Mouse (Mus musculus): Measurements from ENCODE around the gene Taf11. TPM values are rescaled to one million over a fixed set of nuclear protein-coding genes. Genes with fewer than 3 reads are reported as not detected.

The Taf11 gene
- polyA plus RNA-seq, 1 experiment from 2014 or later: 96.2 TPM

GRCm38 (mm10) chr17:27938121-27938754 lies 28.6 kb upstream of the Taf11 start:
- Histone ChIP-seq H3K27ac (replicated peaks) (no peak overlapping the region), H3K27me3 (replicated peaks; ENCODE audit: low read depth, poor library complexity, severe bottlenecking) (no peaks in the 10 kb centered on the region), H3K9me3 (no peaks in the 10 kb centered on the region), H3K4me3 (no peak overlapping the region), H3K4me1 (peaks cover 36% of the 10 kb centered on the region), H3K36me3 (replicated peaks) (peaks cover 5% of the 10 kb centered on the region; the same call in 1 of the 2 replicates)
- 81% methylated on average over 12 of the region's 12 CpGs for WGBS
- no peak for DNase-seq (ENCODE audit: low spot score)

GRCm38 (mm10) chr17:27937054-27937615 lies 27.5 kb upstream of the Taf11 start:
- no peak overlapping the region for H3K27ac ChIP-seq (replicated peaks)
- no peak for DNase-seq (ENCODE audit: low spot score)
- no peak overlapping the region for H3K4me3 ChIP-seq
- no peaks in the 10 kb centered on the region for H3K27me3 ChIP-seq (replicated peaks; ENCODE audit: low read depth, poor library complexity, severe bottlenecking)
- 91% methylated on average over 4 of the region's 4 CpGs for WGBS
- H3K36me3 ChIP-seq (replicated peaks): peaks cover 5% of the 10 kb centered on the region; the same call in 1 of the 2 replicates
- no peaks in the 10 kb centered on the region for H3K9me3 ChIP-seq
- H3K4me1 ChIP-seq: peaks cover 41% of the 10 kb centered on the region

- 95% methylated on average over 3 of the region's 3 CpGs for WGBS
- no peaks in the 10 kb centered on the region for H3K27me3 ChIP-seq (replicated peaks; ENCODE audit: low read depth, poor library complexity, severe bottlenecking)
- H3K4me1 ChIP-seq: peaks cover 32% of the 10 kb centered on the region
- peaks cover 5% of the 10 kb centered on the region; the same call in 1 of the 2 replicates for H3K36me3 ChIP-seq (replicated peaks)
- no peak overlapping the region for H3K27ac ChIP-seq (replicated peaks)
- H3K9me3 ChIP-seq: no peaks in the 10 kb centered on the region
- no peak for DNase-seq (ENCODE audit: low spot score)
- H3K4me3 ChIP-seq: no peak overlapping the region
Measured at GRCm38 (mm10) chr17:27935091-27935490, 25.4 kb upstream of the Taf11 start.

- no peak for DNase-seq (ENCODE audit: low spot score)
- Histone ChIP-seq H3K9me3 (no peaks in the 10 kb centered on the region), H3K4me3 (no peak overlapping the region), H3K36me3 (replicated peaks) (peaks cover 5% of the 10 kb centered on the region; the same call in 1 of the 2 replicates), H3K4me1 (peaks cover 28% of the 10 kb centered on the region), H3K27ac (replicated peaks) (no peak overlapping the region), H3K27me3 (replicated peaks; ENCODE audit: low read depth, poor library complexity, severe bottlenecking) (no peaks in the 10 kb centered on the region)
- 91% methylated on average over 10 of the region's 10 CpGs for WGBS
Measured at GRCm38 (mm10) chr17:27934136-27934910, 24.7 kb upstream of the Taf11 start.

GRCm38 (mm10) chr17:27931826-27932225 lies 22.2 kb upstream of the Taf11 start:
- WGBS: 89% methylated on average over 4 of the region's 4 CpGs
- H3K4me3 ChIP-seq: no peak overlapping the region
- H3K27me3 ChIP-seq (replicated peaks; ENCODE audit: low read depth, poor library complexity, severe bottlenecking): no peaks in the 10 kb centered on the region
- H3K27ac ChIP-seq (replicated peaks): no peak overlapping the region
- no peaks in the 10 kb centered on the region for H3K9me3 ChIP-seq
- H3K4me1 ChIP-seq: peaks cover 10% of the 10 kb centered on the region; the same call in 1 of the 2 replicates
- H3K36me3 ChIP-seq (replicated peaks): peaks cover 15% of the 10 kb centered on the region
- no peak for DNase-seq (ENCODE audit: low spot score)

- Histone ChIP-seq H3K27me3 (replicated peaks; ENCODE audit: low read depth, poor library complexity, severe bottlenecking) (no peaks in the 10 kb centered on the region), H3K9me3 (no peaks in the 10 kb centered on the region), H3K36me3 (replicated peaks) (peaks cover 15% of the 10 kb centered on the region), H3K4me1 (peaks cover 8% of the 10 kb centered on the region; the same call in 1 of the 2 replicates), H3K4me3 (no peak overlapping the region), H3K27ac (replicated peaks) (no peak overlapping the region)
- no peak for DNase-seq (ENCODE audit: low spot score)
- 92% methylated on average over 5 of the region's 5 CpGs for WGBS
Measured at GRCm38 (mm10) chr17:27930291-27930690, 20.6 kb upstream of the Taf11 start.

GRCm38 (mm10) chr17:27925504-27925903 lies 15.9 kb upstream of the Taf11 start:
- H3K27me3 ChIP-seq (replicated peaks; ENCODE audit: low read depth, poor library complexity, severe bottlenecking): no peaks in the 10 kb centered on the region
- H3K27ac ChIP-seq (replicated peaks): no peak overlapping the region
- peaks cover 5% of the 10 kb centered on the region; the same call in 1 of the 2 replicates for H3K4me1 ChIP-seq
- no peak overlapping the region for H3K4me3 ChIP-seq
- 84% methylated on average over 7 of the region's 7 CpGs for WGBS
- peaks cover 10% of the 10 kb centered on the region for H3K36me3 ChIP-seq (replicated peaks)
- no peaks in the 10 kb centered on the region for H3K9me3 ChIP-seq
- no peak for DNase-seq (ENCODE audit: low spot score)

- Histone ChIP-seq H3K36me3 (replicated peaks) (peaks cover 10% of the 10 kb centered on the region), H3K9me3 (no peaks in the 10 kb centered on the region), H3K27me3 (replicated peaks; ENCODE audit: low read depth, poor library complexity, severe bottlenecking) (no peaks in the 10 kb centered on the region), H3K27ac (replicated peaks) (no peak overlapping the region), H3K4me1 (peaks cover 5% of the 10 kb centered on the region; the same call in 1 of the 2 replicates), H3K4me3 (no peak overlapping the region)
- WGBS: 89% methylated on average over 4 of the region's 4 CpGs
- no peak for DNase-seq (ENCODE audit: low spot score)
Measured at GRCm38 (mm10) chr17:27925054-27925453, 15.4 kb upstream of the Taf11 start.

GRCm38 (mm10) chr17:27922174-27922712 lies 12.6 kb upstream of the Taf11 start:
- Histone ChIP-seq H3K27ac (replicated peaks) (no peak overlapping the region), H3K4me3 (no peak overlapping the region), H3K27me3 (replicated peaks; ENCODE audit: low read depth, poor library complexity, severe bottlenecking) (no peaks in the 10 kb centered on the region), H3K36me3 (replicated peaks) (no peaks in the 10 kb centered on the region; the same call in 1 of the 2 replicates), H3K9me3 (no peaks in the 10 kb centered on the region), H3K4me1 (peaks cover 12% of the 10 kb centered on the region; the same call in 1 of the 2 replicates)
- no peak for DNase-seq (ENCODE audit: low spot score)
- WGBS: 90% methylated on average over 11 of the region's 11 CpGs

- H3K27me3 ChIP-seq (replicated peaks; ENCODE audit: low read depth, poor library complexity, severe bottlenecking): no peaks in the 10 kb centered on the region
- peaks cover 12% of the 10 kb centered on the region; the same call in 1 of the 2 replicates for H3K4me1 ChIP-seq
- H3K9me3 ChIP-seq: no peaks in the 10 kb centered on the region
- H3K4me3 ChIP-seq: no peak overlapping the region
- H3K36me3 ChIP-seq (replicated peaks): no peaks in the 10 kb centered on the region; the same call in 1 of the 2 replicates
- DNase-seq (ENCODE audit: low spot score): no peak
- WGBS: 90% methylated on average over 4 of the region's 4 CpGs
- no peak overlapping the region for H3K27ac ChIP-seq (replicated peaks)
Measured at GRCm38 (mm10) chr17:27920676-27921075, 11.0 kb upstream of the Taf11 start.

- Histone ChIP-seq H3K4me1 (peaks cover 11% of the 10 kb centered on the region), H3K4me3 (no peak overlapping the region), H3K36me3 (replicated peaks) (peaks cover 21% of the 10 kb centered on the region; the same call in 1 of the 2 replicates), H3K27ac (replicated peaks) (no peak overlapping the region), H3K9me3 (no peaks in the 10 kb centered on the region), H3K27me3 (replicated peaks; ENCODE audit: low read depth, poor library complexity, severe bottlenecking) (no peaks in the 10 kb centered on the region)
- DNase-seq (ENCODE audit: low spot score): no peak
- WGBS: 74% methylated on average over 4 of the region's 4 CpGs
Measured at GRCm38 (mm10) chr17:27916366-27916765, 6.7 kb upstream of the Taf11 start.

GRCm38 (mm10) chr17:27914742-27915141 lies 5.1 kb upstream of the Taf11 start:
- WGBS: 89% methylated on average over 4 of the region's 4 CpGs

More at GRCm38 (mm10) chr17:27914742-27915141, 5.1 kb upstream of the Taf11 start:
- H3K36me3 ChIP-seq (replicated peaks): peaks cover 21% of the 10 kb centered on the region; the same call in 1 of the 2 replicates
- no peaks in the 10 kb centered on the region for H3K27me3 ChIP-seq (replicated peaks; ENCODE audit: low read depth, poor library complexity, severe bottlenecking)
- DNase-seq (ENCODE audit: low spot score): no peak
- no peak overlapping the region for H3K27ac ChIP-seq (replicated peaks)
- H3K4me3 ChIP-seq: no peak overlapping the region
- peaks cover 27% of the 10 kb centered on the region for H3K4me1 ChIP-seq
- H3K9me3 ChIP-seq: no peaks in the 10 kb centered on the region
